Mouse (Mus musculus): Measurements from ENCODE around the gene Adora3. TPM values are rescaled to one million over a fixed set of nuclear protein-coding genes. Genes with fewer than 3 reads are reported as not detected.

Adora3 gene
- 0.35 and 0.40 TPM in 2 replicates for polyA plus RNA-seq (2012; rRNA removed)

GRCm38 (mm10) chr3:105870558-105870957 is at the start of gene Adora3, which contains the start of gene Tmigd3:
Adora3 (plus strand) TSS chr3:105870858.
Tmigd3 (plus strand) TSS chr3:105870903.
- DNase-seq (ENCODE audit: low read depth, low spot score), result no peak
- WGBS, result 90% methylated on average over 3 of the region's 3 CpGs

GRCm38 (mm10) chr3:105821504-105821903 is 49.2 kb upstream of the Adora3 start:
- DNase-seq (ENCODE audit: low read depth, low spot score), result no peak
- 84% methylated on average over 3 of the region's 3 CpGs for WGBS

DNA sequence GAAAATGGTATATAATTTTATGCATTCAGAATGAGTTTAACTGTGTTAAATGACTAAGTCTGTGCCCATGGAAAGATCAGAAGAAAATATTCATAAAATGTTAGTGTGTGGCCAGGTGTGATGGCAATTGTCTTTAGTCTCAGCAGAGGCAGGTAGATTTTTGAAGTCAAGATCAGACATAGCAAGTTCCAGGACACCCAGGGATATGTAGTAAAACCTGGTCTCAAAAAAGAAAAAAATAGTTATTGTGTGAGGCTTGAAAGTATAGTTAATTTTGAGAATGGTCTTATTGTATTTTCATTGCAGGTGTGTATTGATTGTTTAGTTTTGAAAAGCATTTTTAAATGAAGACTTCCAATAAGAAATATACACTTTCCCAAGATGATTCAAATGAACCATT is 47.0 kb upstream of the Adora3 start:
- DNase-seq (ENCODE audit: low read depth, low spot score), result no peak

DNA sequence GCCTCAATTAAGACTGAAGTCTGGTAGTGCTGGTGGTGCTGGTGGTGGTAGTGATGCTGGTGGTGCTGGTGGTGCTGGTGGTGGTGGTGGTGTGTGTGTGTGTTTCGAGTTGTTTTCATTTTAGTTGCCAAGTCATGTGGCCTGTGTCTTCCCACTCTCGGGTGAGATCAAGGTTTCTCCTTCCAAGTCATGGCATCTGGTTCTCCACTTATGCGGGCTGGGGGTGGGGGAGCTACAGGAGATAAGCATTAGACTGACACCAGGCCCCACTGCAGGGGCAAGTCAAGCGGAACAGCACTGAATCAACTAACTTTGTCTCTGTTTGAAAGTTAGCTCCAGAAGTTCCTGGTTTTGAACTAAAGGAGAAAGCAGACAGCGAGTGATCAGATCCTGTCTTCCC is 46.6 kb upstream of the Adora3 start:
- DNase-seq (ENCODE audit: low read depth, low spot score), result no peak
- 73% methylated on average over 5 of the region's 5 CpGs for WGBS

DNA sequence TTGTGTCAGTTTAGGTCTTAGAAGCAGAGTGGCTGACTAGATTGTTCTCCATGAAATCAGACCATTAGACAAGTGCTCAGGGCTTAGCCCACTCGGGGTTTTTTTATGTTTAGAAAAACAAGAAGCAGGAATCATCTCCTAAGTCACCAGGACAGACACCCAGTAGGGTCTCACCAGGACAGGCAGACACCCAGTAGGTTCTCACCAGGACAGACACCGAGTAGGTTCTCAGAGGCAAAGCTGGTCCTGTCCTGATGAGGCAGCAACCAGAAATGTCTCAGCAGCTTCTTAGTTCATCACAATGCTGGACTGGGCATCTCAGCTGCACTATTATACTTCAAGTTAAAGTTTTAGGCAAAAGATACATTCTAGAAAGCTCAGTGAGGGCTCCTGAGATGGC is 46.0 kb upstream of the Adora3 start:
- DNase-seq (ENCODE audit: low read depth, low spot score), result no peak
- WGBS, result 64% methylated on average over 2 of the region's 2 CpGs

- no peak for DNase-seq (ENCODE audit: low read depth, low spot score)
- 33% methylated on average over 7 of the region's 7 CpGs for WGBS
These were observed 45.0 kb upstream of the Adora3 start for GRCm38 (mm10) chr3:105825501-105826161.

DNA sequence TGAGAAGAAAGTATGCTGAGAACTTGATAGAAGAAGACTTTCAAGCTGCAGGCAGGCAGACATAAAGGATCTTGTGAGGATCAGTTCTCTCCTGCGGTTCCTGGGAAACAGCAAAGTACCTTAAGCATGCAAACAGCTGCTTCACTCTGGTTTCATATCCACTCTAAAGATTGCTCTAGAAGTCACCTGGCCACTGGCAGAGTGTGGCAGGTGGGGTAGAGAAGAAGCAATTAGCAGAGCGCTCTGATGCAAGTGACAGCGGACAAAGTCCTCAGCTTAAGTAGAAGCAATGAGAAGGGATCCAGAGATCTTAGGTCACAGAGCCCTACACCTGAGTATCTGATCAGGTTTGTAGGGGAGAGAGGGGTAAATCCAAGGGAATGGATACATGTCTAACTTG is 39.1 kb upstream of the Adora3 start:
- no peak for DNase-seq (ENCODE audit: low read depth, low spot score)
- WGBS, result 71% methylated on average over 3 of the region's 3 CpGs

DNA sequence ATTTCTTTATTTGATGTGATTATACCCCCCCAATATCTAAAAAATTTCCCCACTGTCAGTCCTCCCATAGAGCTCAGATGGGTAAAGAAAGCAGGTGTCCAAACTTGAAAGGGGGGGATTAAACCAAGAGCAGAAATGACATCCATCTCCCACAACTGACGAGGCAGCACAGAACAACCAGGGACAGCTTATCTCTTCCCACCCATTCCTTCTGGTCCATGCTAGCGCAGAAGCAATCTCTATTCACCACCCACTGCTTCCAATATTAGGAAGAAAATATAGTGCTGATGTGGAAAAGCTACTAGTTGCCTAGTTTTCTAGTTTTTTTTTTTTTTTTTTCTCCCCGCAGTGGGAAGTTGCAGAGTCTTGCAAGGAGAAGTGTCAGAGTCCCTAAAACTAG is 34.8 kb upstream of the Adora3 start:
- no peak for DNase-seq (ENCODE audit: low read depth, low spot score)
- 79% methylated on average over 3 of the region's 3 CpGs for WGBS

GRCm38 (mm10) chr3:105836883-105837282 is 33.8 kb upstream of the Adora3 start:
- no peak for DNase-seq (ENCODE audit: low read depth, low spot score)
- WGBS, result 87% methylated on average over 3 of the region's 3 CpGs

- DNase-seq (ENCODE audit: low read depth, low spot score), result no peak
- 84% methylated on average over 3 of the region's 3 CpGs for WGBS
These were observed 32.0 kb upstream of the Adora3 start for GRCm38 (mm10) chr3:105838655-105839054.

DNA sequence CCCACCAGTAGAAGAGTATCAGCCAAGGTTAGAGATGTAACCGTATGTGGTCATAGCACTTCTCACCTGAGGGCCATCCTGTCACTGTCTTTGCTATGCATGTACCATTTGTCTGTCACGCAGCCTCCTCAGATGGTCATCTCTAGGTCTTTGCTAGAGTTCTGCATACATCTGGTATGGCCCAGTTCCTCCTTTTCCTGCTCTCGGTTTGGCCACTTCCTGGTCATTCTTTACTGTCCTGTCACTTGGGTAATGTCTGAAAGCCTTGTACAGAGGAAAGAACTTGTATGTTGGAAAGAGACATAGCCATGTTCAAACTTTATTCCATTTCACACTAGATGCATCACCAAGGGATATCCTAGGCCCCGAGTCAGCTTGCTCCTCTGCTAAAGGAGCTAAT is 30.8 kb upstream of the Adora3 start:
- 85% methylated on average over 4 of the region's 4 CpGs for WGBS
- DNase-seq (ENCODE audit: low read depth, low spot score), result no peak

- DNase-seq (ENCODE audit: low read depth, low spot score), result peak; percentile 58
These were observed 24.2 kb upstream of the Adora3 start for GRCm38 (mm10) chr3:105846294-105847069.

GRCm38 (mm10) chr3:105853781-105854180 is 16.9 kb upstream of the Adora3 start:
- WGBS, result 52% methylated on average over 8 of the region's 8 CpGs
- DNase-seq (ENCODE audit: low read depth, low spot score), result no peak

More at GRCm38 (mm10) chr3:105846294-105847069, 24.2 kb upstream of the Adora3 start:
- 18% methylated on average over 7 of the region's 7 CpGs for WGBS

- 88% methylated on average over 4 of the region's 4 CpGs for WGBS
- no peak for DNase-seq (ENCODE audit: low read depth, low spot score)
These were observed 15.9 kb upstream of the Adora3 start for GRCm38 (mm10) chr3:105854786-105855185.

GRCm38 (mm10) chr3:105857513-105857912 is 13.1 kb upstream of the Adora3 start:
- no peak for DNase-seq (ENCODE audit: low read depth, low spot score)
- WGBS, result 50% methylated on average over 5 of the region's 5 CpGs

DNA sequence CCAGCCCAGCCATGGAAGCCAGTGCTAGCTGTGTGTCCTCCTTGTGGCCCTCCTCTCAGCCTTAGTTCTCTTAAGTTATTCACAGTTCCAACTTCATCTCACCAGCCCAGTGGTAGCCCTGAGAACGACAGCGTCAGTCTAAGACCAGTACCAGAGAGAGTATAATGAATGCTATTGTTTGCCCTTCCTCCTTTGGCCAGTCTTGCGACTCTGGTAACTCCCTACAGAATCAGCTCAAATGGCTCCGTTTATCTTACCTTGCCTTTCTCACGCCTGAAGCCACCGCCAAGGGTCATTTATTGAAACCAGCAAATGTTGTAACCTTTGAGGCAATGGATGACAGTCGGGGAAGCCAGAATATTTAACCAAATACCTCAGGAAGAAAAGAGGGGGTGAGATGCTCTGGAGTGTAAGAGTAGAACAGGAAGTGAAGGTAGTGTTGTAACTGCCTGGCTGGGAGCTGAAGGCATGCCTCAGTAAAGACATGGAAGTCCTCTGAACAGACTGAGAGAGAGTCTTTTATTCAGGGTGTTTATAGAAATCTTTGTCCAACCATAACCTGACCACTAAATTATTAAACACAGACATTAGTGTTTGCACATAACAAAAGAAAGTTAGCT is 8.8 kb upstream of the Adora3 start:
- DNase-seq (ENCODE audit: low read depth, low spot score), result no peak
- WGBS, result 24% methylated on average over 7 of the region's 7 CpGs

GRCm38 (mm10) chr3:105864123-105864522 is 6.5 kb upstream of the Adora3 start:
- no peak for DNase-seq (ENCODE audit: low read depth, low spot score)
- WGBS, result 65% methylated on average over 1 of the region's 1 CpGs

GRCm38 (mm10) chr3:105865122-105865521 is 5.5 kb upstream of the Adora3 start:
- no peak for DNase-seq (ENCODE audit: low read depth, low spot score)
- 70% methylated on average over 9 of the region's 9 CpGs for WGBS

- no peak for DNase-seq (ENCODE audit: low read depth, low spot score)
- 30% methylated on average over 2 of the region's 2 CpGs for WGBS
These were observed 2.5 kb upstream of the Adora3 start for GRCm38 (mm10) chr3:105868135-105868534.

GRCm38 (mm10) chr3:105872034-105872433 is 1.4 kb downstream of the Adora3 start:
- WGBS, result 26% methylated on average over 6 of the region's 6 CpGs
- no peak for DNase-seq (ENCODE audit: low read depth, low spot score)

- DNase-seq (ENCODE audit: low read depth, low spot score), result no peak
- 44% methylated on average over 3 of the region's 3 CpGs for WGBS
These were observed 1.9 kb downstream of the Adora3 start for GRCm38 (mm10) chr3:105872579-105872978.
